Mouse (Mus musculus) cerebellum, adult (tissue): ENCODE measurements around the gene Map4k3.
"Not testable (repeated sequence)": the region's sequence is repeated elsewhere in the genome, so short reads cannot be mapped to it uniquely, and the experiment has no call there.

ENCODE experiments used
- ATAC-seq: cut with Nextera tagmentation; 2 replicates; pipeline ENCODE4 v1.9.2; 2017; ENCODE audit warnings: mild to moderate bottlenecking, moderate library complexity, mixed read lengths; ENCODE audit not compliant: insufficient number of reproducible peaks, low FRiP score, low TSS enrichment

Gene Map4k3

DNA sequence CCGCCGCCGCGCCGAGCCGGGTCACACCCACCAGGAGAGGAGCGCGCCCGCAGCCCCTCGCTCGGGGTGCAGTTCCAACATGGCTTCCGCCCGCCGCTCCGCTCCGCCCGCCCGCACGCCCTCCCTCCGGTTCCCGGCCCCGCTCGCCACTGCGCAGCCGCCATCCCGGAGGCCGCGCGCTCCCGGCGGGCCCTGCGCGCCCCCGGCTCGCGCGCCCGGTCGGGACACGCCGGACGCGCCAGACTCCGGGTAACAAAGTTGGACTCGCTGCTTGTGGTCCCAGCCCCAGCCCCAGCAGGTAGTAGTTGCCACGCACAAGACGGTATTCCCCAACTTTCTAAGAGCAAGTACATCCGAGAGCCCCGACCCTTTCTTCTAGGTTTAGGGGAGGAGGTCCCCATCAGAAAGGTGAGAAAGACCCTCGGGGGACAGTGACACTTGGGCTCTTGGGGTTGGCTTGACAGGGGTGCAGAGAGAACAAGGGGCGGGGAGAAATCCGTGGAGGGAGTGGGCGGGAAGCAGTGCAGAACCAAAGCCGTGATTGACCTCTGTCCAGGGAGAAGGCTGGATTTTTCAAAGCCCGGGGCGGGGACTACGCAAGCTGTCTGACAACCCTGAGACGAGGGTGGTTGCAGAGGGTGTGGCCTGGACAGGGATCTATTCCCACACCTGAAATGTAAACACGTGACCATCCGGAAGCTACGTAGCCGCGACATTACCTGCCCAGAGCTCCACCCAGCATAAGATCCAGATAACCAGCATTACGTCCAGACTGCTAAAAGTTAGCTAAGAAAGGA is at the start of gene Map4k3:
TSS of gene Map4k3 (minus strand) at position 424 of the 797 bp plus-strand sequence.
- peak; percentile 76 for ATAC-seq

DNA sequence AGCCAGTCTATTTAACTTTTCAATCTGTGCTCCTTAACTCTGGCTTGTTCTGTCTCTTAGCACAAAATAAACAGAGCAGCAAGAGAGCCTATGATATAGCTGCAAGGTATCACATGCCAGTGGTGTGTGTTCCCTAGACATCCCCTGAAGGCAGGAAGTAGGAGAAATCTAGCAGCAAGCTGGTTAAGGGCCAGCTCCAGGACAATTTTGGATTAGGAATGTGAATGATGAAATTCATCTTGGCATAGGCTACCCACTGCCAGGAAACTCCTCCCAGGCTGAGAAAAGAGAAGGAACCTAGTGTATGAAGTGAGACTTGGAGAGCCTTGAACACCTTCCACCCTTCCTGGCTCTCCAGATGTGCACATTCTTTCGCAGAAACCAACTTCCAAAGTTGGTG is 49.3 kb upstream of the Map4k3 start:
- no peak for ATAC-seq

- no peak for ATAC-seq
These were observed 47.0 kb upstream of the Map4k3 start for GRCm38 (mm10) chr17:80775178-80775788.

DNA sequence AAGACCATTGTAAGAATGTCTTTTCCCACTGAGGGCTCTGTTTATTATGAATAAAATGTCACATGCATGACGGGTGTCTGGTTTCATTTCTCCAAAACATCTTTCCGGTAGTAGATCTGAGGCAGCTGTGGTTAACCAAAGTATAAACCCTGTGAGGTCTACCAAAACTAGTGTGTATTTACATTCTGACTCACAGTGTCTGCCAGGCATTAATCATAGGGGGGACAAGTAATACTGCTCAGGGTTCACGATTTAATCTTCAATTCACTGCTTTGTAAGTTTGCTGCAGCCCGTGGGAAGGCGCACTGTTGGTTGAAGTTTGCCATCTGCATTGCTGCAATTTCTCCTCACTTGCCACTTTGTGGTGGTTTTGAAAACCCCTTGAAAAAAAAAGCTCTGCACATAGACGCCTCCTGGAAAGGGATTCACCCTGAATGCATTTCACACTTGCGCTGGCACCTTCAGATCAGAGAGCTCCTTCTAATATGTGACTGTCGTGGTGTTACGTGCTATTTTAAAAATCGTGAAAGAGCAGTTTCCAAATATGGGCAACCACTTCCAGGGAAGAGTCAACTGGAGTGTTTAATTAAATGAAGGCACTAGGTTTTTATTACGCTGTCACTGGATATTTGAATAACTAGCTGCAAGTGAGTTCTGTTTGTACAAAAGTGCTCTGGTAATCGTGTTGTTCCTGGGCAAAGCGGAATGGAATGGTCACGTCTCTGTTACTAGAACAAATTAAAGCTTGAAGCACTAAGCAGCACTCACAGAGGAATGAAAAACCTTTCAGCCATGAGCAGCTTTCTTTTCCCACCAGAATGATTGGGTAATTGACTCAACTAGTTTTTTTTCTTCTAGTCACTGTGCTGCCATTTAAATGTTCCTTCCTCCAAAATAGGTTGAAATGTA is 44.5 kb upstream of the Map4k3 start:
- no peak for ATAC-seq

DNA sequence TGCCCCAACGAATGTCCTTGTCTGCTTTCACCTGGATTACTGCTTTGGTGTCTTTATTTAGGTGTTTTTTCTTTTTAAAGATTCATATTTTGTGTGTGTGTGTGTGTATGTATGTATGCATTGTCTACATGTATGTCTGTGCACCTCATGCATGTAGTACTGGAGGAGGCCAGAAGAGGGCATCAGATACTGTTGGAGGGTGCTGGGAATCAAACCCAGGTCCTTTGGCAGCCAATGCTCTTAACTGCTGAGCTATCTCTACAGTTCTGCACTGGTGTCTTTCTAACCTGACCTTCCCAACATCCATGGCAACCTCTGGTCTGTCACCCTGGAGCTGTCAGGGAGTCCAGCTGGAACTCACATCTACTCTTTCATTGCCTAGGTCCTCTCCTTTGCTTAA is 41.8 kb upstream of the Map4k3 start:
- ATAC-seq, result no peak

GRCm38 (mm10) chr17:80765204-80765603 is 36.9 kb upstream of the Map4k3 start:
- no peak for ATAC-seq

DNA sequence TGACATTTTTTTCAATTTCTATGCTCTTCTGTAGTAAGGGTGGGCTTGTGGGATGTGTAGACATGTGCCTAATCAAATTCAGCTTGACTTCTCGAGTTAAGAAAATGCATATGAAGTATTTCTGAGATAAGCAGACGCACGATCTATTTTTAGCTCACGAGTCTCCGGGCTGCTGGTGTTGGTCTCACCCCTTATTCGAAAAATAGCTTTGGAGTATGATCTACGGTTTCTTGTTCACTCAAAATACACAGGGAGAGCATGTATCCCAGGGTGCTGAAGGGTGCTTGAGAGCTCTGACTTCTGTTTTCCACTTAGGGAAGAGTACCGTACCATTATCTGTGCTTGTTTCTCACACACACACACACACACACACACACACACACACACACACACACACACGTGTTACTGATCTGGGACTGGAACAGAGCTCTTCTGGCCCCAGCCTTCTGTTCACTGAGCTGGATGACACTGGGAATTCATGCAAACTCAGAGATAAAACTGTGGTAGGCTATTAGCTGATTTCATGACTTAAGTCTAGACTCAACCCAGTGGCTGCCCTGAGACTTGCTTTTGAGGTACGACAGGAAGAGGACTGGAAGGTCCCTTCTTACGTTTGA is 34.9 kb upstream of the Map4k3 start:
- ATAC-seq, result no peak

DNA sequence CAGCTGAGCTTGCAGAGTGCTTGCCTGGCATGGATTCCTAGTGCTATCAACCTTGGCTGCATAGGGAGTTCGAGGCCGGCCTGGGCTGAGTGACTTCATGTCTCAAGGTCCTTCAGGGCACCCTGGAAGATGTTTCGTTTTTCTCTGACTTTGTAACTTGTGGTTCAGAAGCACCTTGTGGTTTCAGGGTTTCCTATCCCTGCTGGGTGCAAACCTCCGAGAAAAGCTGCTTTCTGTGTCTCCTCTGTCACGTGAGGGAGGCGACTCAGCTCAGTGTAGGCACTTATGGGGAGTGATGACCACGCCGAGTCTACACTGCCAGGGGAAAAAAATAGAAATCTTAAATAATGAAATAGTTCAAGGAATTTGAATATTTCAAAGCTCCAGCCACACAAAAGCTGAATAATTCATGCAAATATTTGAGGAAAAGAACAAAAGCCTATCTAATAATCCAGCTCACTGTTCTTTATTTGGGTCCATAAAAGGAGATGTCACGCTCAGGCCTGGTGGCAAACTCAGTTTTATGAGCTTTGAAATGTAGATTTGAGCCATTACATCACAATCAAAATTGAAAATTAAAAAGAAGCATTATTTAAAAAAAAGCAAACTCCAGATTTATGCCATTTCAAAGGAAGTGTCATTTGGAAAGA is 34.2 kb upstream of the Map4k3 start:
- no peak for ATAC-seq

DNA sequence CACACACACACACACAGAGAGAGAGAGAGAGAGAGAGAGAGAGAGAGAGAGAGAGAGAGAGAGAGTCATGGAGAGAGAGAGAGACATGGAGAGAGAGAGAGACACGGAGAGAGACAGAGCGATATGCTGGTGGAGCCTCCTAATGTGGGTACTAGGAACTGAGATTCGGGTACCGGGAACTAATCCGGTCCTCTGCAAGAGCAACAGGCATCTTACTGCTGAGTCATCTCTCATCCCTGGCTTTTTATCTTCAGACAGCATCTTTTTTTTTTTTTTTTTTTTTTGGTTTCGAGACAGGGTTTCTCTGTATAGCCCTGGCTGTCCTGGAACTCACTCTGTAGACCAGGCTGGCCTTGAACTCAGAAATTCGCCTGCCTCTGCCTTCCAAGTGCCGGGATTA is 32.9 kb upstream of the Map4k3 start:
- ATAC-seq, result not testable (repeated sequence)

DNA sequence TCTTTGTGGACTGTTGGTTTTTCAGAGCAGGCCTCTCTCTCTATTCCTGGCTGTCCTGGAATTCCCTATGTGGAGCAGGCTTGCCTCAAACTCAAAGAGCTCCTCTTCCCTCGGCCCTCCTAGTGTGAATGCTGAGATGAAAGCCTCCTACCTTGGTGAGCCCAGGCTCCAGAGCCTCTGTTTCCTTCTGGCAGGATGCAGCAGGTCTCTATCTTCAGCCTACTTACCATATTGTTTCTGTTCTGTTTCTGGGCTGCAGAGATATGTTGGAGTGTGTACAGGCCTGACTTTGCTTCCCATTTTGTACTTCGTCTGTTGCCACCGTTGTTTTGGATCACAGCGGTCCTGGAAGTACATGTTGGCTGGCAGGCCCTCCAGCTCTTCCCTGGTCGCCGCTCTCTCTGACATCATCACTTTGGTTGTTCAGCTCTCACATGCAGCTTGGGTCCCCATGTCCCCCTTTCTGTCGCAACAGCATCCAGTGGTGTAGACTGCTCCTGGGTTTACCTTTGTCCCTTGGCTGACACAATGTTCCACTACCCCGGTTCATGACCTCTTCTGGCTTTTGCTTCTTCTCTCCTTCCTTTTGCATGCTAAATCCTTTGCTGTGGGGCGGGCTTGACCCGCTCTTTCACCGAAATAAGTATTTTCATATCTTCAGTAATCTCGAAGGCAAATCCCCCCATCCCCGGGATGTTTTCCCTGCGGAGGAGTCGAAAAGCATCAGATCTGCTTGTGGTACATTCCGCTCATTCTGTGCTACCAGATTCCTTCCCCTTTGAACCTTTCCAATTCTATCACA is 32.3 kb upstream of the Map4k3 start:
- ATAC-seq, result no peak

- no peak for ATAC-seq
These were observed 27.8 kb upstream of the Map4k3 start for GRCm38 (mm10) chr17:80756043-80756442.

DNA sequence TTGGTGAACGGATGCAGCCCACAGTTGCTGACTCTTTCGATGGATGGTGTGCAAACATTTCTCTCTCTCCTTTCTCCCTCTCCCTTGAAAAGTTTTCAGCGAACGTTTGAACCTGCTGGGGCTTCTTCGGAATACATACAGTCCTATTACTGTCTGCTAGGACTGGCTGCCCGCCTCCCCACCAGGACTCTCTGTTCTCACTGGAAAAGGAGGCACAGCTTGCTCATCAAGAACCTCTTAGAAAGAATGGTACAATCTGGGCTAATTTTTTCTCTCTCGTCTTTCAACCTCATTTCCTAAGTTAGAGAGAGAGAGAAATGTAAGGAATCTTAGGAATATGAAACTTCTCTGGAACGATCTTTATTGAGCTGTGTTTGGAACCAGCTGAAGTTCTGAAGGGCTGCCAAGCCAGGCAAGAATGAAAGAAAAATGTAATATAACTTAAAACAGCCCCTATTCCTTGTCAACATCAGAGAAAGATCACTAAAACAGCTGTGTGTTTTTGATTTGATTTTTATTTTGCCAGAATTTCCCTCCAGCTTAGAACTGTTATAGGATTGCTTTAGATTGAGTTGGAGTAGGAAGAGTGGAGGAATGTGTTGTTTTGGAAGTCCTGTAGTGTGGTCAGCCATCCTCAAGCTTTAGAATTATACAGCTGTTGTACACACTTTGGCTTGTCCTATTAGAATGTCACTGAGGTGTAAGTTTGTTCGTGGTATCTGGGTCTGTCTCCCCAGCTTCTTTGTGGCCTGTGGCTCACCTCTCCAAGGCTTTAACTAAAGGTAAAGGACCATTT is 27.0 kb upstream of the Map4k3 start:
- ATAC-seq, result no peak

DNA sequence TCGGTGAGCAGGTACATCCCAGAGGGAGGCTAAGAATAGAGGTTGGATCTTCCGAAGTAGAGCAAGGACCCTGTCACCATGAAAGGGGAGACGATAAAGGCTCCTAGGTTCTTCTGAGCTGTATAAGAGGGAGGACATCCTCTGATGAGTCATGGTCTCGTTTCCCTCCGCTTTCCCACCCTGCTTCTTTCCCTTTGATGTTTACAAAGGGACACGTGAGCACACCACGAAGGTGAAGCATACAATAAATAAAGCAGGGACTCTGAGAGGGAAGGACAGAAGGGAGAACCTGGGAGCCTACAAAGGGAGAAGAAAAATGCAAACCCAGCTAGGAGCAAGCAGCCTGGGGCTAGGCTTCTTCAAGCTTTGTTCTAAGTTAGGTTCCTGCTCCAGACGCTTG is 26.3 kb upstream of the Map4k3 start:
- no peak for ATAC-seq

DNA sequence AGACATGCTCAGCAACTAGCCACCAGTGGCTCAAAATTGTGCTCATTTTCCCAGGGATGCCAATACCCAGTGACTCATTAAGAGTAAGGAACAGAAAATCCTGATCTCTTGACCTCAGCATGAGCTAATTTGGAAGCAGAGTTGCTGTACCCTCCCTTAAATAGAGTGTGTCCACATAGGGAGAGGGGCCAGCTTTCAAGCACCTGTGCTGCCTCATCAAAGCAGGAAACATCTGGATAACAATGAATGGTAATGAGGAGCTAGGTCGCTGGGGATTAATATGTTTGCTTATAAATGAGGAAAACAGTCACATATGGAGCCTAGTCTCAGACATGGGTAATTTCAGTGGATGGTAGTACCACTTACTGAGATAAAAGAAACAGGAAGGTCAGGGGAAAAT is 24.2 kb upstream of the Map4k3 start:
- ATAC-seq, result no peak

DNA sequence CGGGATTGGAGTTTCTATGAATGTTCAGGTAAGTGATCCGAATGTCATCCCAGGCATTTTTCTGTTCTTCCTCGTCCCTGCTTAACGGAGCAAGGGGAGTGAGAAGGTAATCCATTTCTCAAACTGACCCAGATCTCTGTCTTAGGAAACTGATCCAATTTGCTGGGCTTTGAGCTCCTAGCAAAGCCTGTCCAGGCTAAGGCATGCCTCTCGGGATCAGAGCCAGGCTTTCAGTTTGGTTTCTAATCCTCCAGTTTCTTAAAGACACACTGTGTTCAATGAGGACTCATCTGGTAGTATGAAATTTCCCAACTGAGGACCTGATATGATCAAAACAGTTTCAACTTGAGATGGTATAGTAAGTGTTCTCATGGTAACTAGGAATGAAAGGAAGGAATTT is 11.1 kb upstream of the Map4k3 start:
- ATAC-seq, result no peak

GRCm38 (mm10) chr17:80734700-80735099 is 6.4 kb upstream of the Map4k3 start:
- ATAC-seq, result no peak

GRCm38 (mm10) chr17:80733121-80733800 is 5.0 kb upstream of the Map4k3 start:
- ATAC-seq, result no peak

DNA sequence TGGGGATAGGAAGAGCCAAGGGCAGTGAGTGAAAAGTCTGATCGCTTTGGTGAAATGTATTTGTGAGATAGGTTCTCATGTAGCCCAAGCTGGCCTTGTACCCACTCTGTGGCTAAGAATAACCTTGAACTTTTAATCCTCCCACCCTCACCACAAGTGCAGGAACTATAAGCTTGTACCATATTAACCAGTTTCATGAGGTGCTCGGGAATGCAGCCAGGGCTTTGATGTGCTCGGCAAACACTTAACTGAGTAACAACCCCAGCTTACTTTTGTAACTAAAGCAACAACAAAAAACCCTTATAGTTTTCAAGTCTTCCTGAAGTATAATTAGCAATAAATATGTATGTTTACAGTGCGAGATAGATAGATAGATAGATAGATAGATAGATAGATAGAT is 4.0 kb upstream of the Map4k3 start:
- no peak for ATAC-seq
